Mouse (Mus musculus): ENCODE data around the gene Mast4.

DNA sequence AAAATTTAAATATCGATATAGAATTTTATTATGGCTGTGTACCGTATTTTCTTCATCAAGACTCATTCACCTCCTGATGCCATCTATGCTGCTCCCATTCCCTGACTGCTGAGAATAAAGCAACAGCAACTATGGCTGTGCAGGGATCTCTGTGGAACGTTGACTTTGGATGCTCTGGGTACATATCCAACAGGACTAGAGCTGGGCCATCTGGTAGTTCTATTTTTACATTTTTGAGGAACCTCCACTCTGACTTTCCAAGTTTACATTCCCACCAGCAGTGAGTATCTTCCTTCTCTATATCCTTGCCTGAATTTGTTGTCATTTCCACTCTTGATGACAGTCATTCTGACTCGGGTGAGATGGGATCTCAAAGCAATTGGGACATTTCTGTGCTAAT is 26.0 kb downstream of the Mast4 start:
- no peak for TF ChIP-seq CTCF (IDR thresholded peaks at IDR 0.05; ENCODE audit: low read depth)
- TF ChIP-seq EP300 (IDR thresholded peaks at IDR 0.05; ENCODE audit: low read depth): no peak

All from liver, embryonic 14.5 days (tissue).